ENCODE assay signal across 19 mouse cellular contexts in the genomic region with DNA sequence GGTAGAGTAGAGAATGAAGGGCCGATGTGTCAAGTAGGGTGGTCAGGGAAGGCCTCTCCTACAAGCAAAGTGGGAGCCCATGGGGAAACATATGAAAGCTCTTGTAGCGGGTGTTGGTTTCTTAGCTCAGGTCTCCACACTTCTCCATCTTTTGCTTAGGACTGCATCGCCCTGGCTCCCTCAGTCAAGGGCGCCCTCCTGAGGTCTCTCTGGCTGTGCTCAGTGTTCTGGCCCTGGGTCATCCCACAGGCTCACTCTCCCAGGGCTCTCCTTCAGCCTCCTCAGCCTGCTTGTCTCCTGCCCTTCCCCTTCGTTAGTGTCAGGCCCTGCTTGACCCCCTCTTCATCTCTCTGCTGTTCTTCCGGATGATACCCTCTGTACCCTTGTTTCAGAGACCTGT. TPM values are rescaled to one million over a fixed set of nuclear protein-coding genes. Genes with fewer than 3 reads are reported as not detected.
A peak's percentile ranks its signal among the peaks of the same experiment; 100 is the strongest.
DNase-seq lines count a peak whose midpoint lies in the region; ATAC-seq and TF ChIP-seq lines count a peak whose summit lies in the region.
"Had no signal": no experiment of that assay in that cellular context is flagged by ENCODE, and none has a peak within 500 bp of the region (broad histone marks: within the 10 kb centered on the region; RNA-seq: fewer than 3 reads in every experiment).

No protein-coding gene starts in this region.

- peak; percentile 39 for TF ChIP-seq CTCF in gastrocnemius, adult 2 months (IDR thresholded peaks at IDR 0.05)
- TF ChIP-seq CTCF in layer of hippocampus, adult 2 months (conservative IDR thresholded peaks at IDR 0.05) = peak; percentile 29
- TF ChIP-seq CTCF in midbrain, postnatal 0 days (IDR thresholded peaks at IDR 0.05) = peak; percentile 40
- TF ChIP-seq CTCF in stomach, postnatal 0 days (IDR thresholded peaks at IDR 0.05; ENCODE audit: low read depth) = peak; percentile 61

- intact Hi-C loops in gastrocnemius, adult 2 months (cut with DNase I) = no loop called here

- no peak overlapping the region for H3K4me2 ChIP-seq in midbrain, postnatal 0 days (ENCODE audit: low read depth, low read length, poor library complexity, severe bottlenecking)
- H3K4me2 ChIP-seq in midbrain, embryonic 15.5 days = no peak overlapping the region
- H3K4me2 ChIP-seq in stomach, postnatal 0 days (replicated peaks; ENCODE audit: low read depth) = no peak overlapping the region
- no peak overlapping the region for H3K4me2 ChIP-seq in forebrain, embryonic 11.5 days (ENCODE audit: low read depth, low read length, severe bottlenecking)
- H3K4me2 ChIP-seq: heart, embryonic 12.5 days; midbrain, embryonic 12.5 days; neural tube, embryonic 15.5 days had no signal

- H3K36me3 ChIP-seq in midbrain, postnatal 0 days (ENCODE audit: insufficient read depth, low read length) = 0 out of 2 replicates have a peak, but pooled peaks cover 3% of the 10 kb centered on the region
- no peaks in the 10 kb centered on the region for H3K36me3 ChIP-seq in midbrain, embryonic 15.5 days (replicated peaks)
- H3K36me3 ChIP-seq in stomach, postnatal 0 days (ENCODE audit: control insufficient read depth, insufficient read depth, low read length) = peaks cover 3% of the 10 kb centered on the region; the same call in 1 of the 2 replicates
- no peaks in the 10 kb centered on the region for H3K36me3 ChIP-seq in forebrain, embryonic 11.5 days (ENCODE audit: control insufficient read depth, insufficient read depth, low read length)
- H3K36me3 ChIP-seq: heart, embryonic 12.5 days; midbrain, embryonic 12.5 days; neural tube, embryonic 15.5 days had no signal

- peaks cover 3% of the 10 kb centered on the region for H3K4me1 ChIP-seq in midbrain, postnatal 0 days (ENCODE audit: insufficient read depth, low read length)
- H3K4me1 ChIP-seq in midbrain, embryonic 15.5 days = peaks cover 3% of the 10 kb centered on the region; the same call in 1 of the 2 replicates
- H3K4me1 ChIP-seq in stomach, postnatal 0 days (replicated peaks; ENCODE audit: control insufficient read depth, insufficient read depth) = peaks cover 15% of the 10 kb centered on the region
- no peaks in the 10 kb centered on the region for H3K4me1 ChIP-seq in forebrain, embryonic 11.5 days (replicated peaks; ENCODE audit: control insufficient read depth, insufficient read depth, low read length)
- H3K4me1 ChIP-seq: midbrain, embryonic 12.5 days had no signal

- H3K9me3 ChIP-seq in midbrain, postnatal 0 days (ENCODE audit: low read length) = no peaks in the 10 kb centered on the region
- H3K9me3 ChIP-seq in midbrain, embryonic 15.5 days = no peaks in the 10 kb centered on the region
- H3K9me3 ChIP-seq in stomach, postnatal 0 days (ENCODE audit: control insufficient read depth, low read length) = no peaks in the 10 kb centered on the region
- H3K9me3 ChIP-seq in forebrain, embryonic 11.5 days (ENCODE audit: control insufficient read depth, low read length) = no peaks in the 10 kb centered on the region
- H3K9me3 ChIP-seq: heart, embryonic 12.5 days; midbrain, embryonic 12.5 days; neural tube, embryonic 15.5 days had no signal

- H3K27ac ChIP-seq in gastrocnemius, adult 2 months = no peak overlapping the region
- H3K27ac ChIP-seq in layer of hippocampus, adult 2 months = no peak overlapping the region
- no peak overlapping the region for H3K27ac ChIP-seq in midbrain, postnatal 0 days (ENCODE audit: low read depth, low read length)
- no peak overlapping the region for H3K27ac ChIP-seq in midbrain, embryonic 15.5 days
- H3K27ac ChIP-seq in stomach, postnatal 0 days (replicated peaks) = no peak overlapping the region
- H3K27ac ChIP-seq in forebrain, embryonic 11.5 days (ENCODE audit: low read depth, low read length) = no peak overlapping the region
- H3K27ac ChIP-seq: midbrain, embryonic 12.5 days; neural tube, embryonic 15.5 days had no signal

- DNase-seq in gastrocnemius, adult 2 months = no peak
- DNase-seq in gastrocnemius, adult 8-10 months (ENCODE audit: low spot score in 2 of 2) = no peak
- DNase-seq in layer of hippocampus, adult 2 months (ENCODE audit: low spot score in 2 of 2) = no peak
- no peak for DNase-seq in layer of hippocampus, postnatal 36 days
- DNase-seq in midbrain, postnatal 0 days (ENCODE audit: low spot score) = no peak
- DNase-seq in stomach, postnatal 0 days (ENCODE audit: low spot score) = peak; percentile 44
- no peak for DNase-seq in forebrain, embryonic 11.5 days (ENCODE audit: low spot score)
- DNase-seq: adrenal gland, adult 2 months; B cell, adult 2 months; cerebellum, postnatal 10 days; kidney, postnatal 25 days; lung, postnatal 36 days; thymus, adult 2 months had no signal

- no peak for TF ChIP-seq EP300 in stomach, postnatal 0 days (optimal IDR thresholded peaks at IDR 0.05)

- no peak overlapping the region for H3K9ac ChIP-seq in midbrain, postnatal 0 days (replicated peaks; ENCODE audit: low read length, poor library complexity, severe bottlenecking)
- no peak overlapping the region for H3K9ac ChIP-seq in midbrain, embryonic 15.5 days
- H3K9ac ChIP-seq in stomach, postnatal 0 days (ENCODE audit: low read length) = no peak overlapping the region
- H3K9ac ChIP-seq in forebrain, embryonic 11.5 days (ENCODE audit: low read length) = no peak overlapping the region
- H3K9ac ChIP-seq: heart, embryonic 12.5 days; midbrain, embryonic 12.5 days; neural tube, embryonic 15.5 days had no signal

- H3K4me3 ChIP-seq in gastrocnemius, adult 2 months = no peak overlapping the region
- no peak overlapping the region for H3K4me3 ChIP-seq in layer of hippocampus, adult 2 months
- no peak overlapping the region for H3K4me3 ChIP-seq in midbrain, postnatal 0 days (ENCODE audit: low read depth, low read length)
- no peak overlapping the region for H3K4me3 ChIP-seq in midbrain, embryonic 15.5 days
- no peak overlapping the region for H3K4me3 ChIP-seq in stomach, postnatal 0 days (ENCODE audit: low read depth, low read length)
- H3K4me3 ChIP-seq in forebrain, embryonic 11.5 days (ENCODE audit: low read depth, low read length) = no peak overlapping the region
- H3K4me3 ChIP-seq: heart, embryonic 12.5 days; midbrain, embryonic 12.5 days; myocyte; neural tube, embryonic 15.5 days had no signal

- 78% methylated on average over 6 of the region's 6 CpGs for WGBS in midbrain, postnatal 0 days
- 87% methylated on average over 6 of the region's 6 CpGs for WGBS in midbrain, embryonic 15.5 days
- WGBS in stomach, postnatal 0 days = 76% methylated on average over 6 of the region's 6 CpGs
- WGBS in forebrain, embryonic 11.5 days = 81% methylated on average over 6 of the region's 6 CpGs

- ATAC-seq in midbrain, postnatal 0 days (ENCODE audit: low FRiP score) = no peak
- ATAC-seq in midbrain, embryonic 15.5 days (replicated peaks) = no peak
- no peak for ATAC-seq in stomach, postnatal 0 days (ENCODE audit: low FRiP score, low TSS enrichment)
- no peak for ATAC-seq in forebrain, embryonic 11.5 days (replicated peaks; ENCODE audit: low FRiP score)
- ATAC-seq: forebrain, embryonic 14.5 days had no signal

- H3K27me3 ChIP-seq in midbrain, postnatal 0 days (ENCODE audit: insufficient read depth, low read length) = no peaks in the 10 kb centered on the region
- H3K27me3 ChIP-seq in midbrain, embryonic 15.5 days (replicated peaks) = no peaks in the 10 kb centered on the region
- H3K27me3 ChIP-seq in stomach, postnatal 0 days (ENCODE audit: control insufficient read depth, insufficient read depth, low read length) = no peaks in the 10 kb centered on the region
- H3K27me3 ChIP-seq in forebrain, embryonic 11.5 days (ENCODE audit: control insufficient read depth, insufficient read depth, low read length) = no peaks in the 10 kb centered on the region
- H3K27me3 ChIP-seq: heart, embryonic 12.5 days; midbrain, embryonic 12.5 days; neural tube, embryonic 15.5 days had no signal

RNA-seq across cellular contexts. Expression of a gene that starts 31.1 kb away (rescaled TPM):
- total RNA-seq in gastrocnemius, adult 2 months (2021) = 10 to 100 TPM; 17.6 to 39.4 TPM
- 10 to 100 TPM in 3 of 4 experiments, 1 to 10 TPM in 1; 8.4 to 19.5 (median 11.2) TPM for total RNA-seq in gastrocnemius, adult 8-10 months (2022)
- 10 to 100 TPM; 34.9 to 40.3 TPM for total RNA-seq in layer of hippocampus, adult 2 months (2021)
- 10 to 100 TPM; 38.3 to 39.3 TPM for total RNA-seq in layer of hippocampus, postnatal 36 days (2021)
- 27.3 and 29.7 TPM in 2 replicates for total RNA-seq in midbrain, postnatal 0 days (2014; rRNA removed)
- 21.1 and 23.0 TPM in 2 replicates for polyA plus RNA-seq in midbrain, postnatal 0 days (2015; fragmentation: Nextera tagmentation; extraction: Ambion mirVana)
- 15.4 and 16.7 TPM in 2 replicates for polyA plus RNA-seq in midbrain, embryonic 15.5 days (2015; fragmentation: Nextera tagmentation; extraction: Ambion mirVana)
- polyA plus RNA-seq in stomach, postnatal 0 days (2015; fragmentation: Nextera tagmentation; extraction: Ambion mirVana) = 6.6 and 7.3 TPM in 2 replicates
- 9.2 and 11.6 TPM in 2 replicates for polyA plus RNA-seq in forebrain, embryonic 11.5 days (2014; fragmentation: Nextera tagmentation; extraction: Ambion mirVana)
